Mouse (Mus musculus) ES-E14 (cell line): ENCODE measurements around the gene Prkaa1.

Experiments used
- CHD2 ChIP-seq: IDR thresholded peaks from 2 replicates; pipeline ENCODE4 v1.6.1; 2014; ENCODE audit warnings: mild to moderate bottlenecking, low read depth, low read length, inconsistent platforms
- HCFC1 ChIP-seq: IDR thresholded peaks from 2 replicates; pipeline ENCODE4 v1.6.1; 2012; ENCODE audit warnings: low read length, inconsistent platforms, borderline replicate concordance; ENCODE audit not compliant: insufficient read depth

GRCm38 (mm10) chr15:5102312-5102711, 41.3 kb upstream of the Prkaa1 start:
- no peak for TF ChIP-seq HCFC1
- TF ChIP-seq CHD2: no peak
